Mouse (Mus musculus): ENCODE data around the gene Taok1. TPM values are rescaled to one million over a fixed set of nuclear protein-coding genes. Genes with fewer than 3 reads are reported as not detected.
"Not testable (repeated sequence)": the region's sequence is repeated elsewhere in the genome, so short reads cannot be mapped to it uniquely, and the experiment has no call there.

Gene Taok1
- polyA plus RNA-seq, 1 experiment = 9.2 TPM

GRCm38 (mm10) chr11:77590801-77591200, 16.8 kb downstream of the Taok1 start:
- H3K4me3 ChIP-seq (replicated peaks; ENCODE audit: extremely low read depth, low read depth, low read length) = no peak overlapping the region
- WGBS = 97% methylated on average over 2 of the region's 2 CpGs
- TF ChIP-seq CTCF (IDR thresholded peaks at IDR 0.05; ENCODE audit: insufficient read depth, low read length) = no peak
- no peak for TF ChIP-seq POLR2A (IDR thresholded peaks at IDR 0.05; ENCODE audit: borderline replicate concordance, extremely low read depth, low read depth, low read length)
- no peaks in the 10 kb centered on the region; the same call in none of the 2 replicates for H3K4me1 ChIP-seq (ENCODE audit: control insufficient read depth, insufficient read depth, low read length)
- DNase-seq = no peak

- TF ChIP-seq CTCF (IDR thresholded peaks at IDR 0.05; ENCODE audit: insufficient read depth, low read length) (no peak), POLR2A (IDR thresholded peaks at IDR 0.05; ENCODE audit: borderline replicate concordance, extremely low read depth, low read depth, low read length) (no peak)
- Histone ChIP-seq H3K4me3 (replicated peaks; ENCODE audit: extremely low read depth, low read depth, low read length) (no peak overlapping the region), H3K4me1 (ENCODE audit: control insufficient read depth, insufficient read depth, low read length) (no peaks in the 10 kb centered on the region; the same call in none of the 2 replicates)
- no peak for DNase-seq
- 87% methylated on average over 3 of the region's 3 CpGs for whole genome bisulfite sequencing
Measured at GRCm38 (mm10) chr11:77585201-77585600, 22.4 kb downstream of the Taok1 start.

DNA sequence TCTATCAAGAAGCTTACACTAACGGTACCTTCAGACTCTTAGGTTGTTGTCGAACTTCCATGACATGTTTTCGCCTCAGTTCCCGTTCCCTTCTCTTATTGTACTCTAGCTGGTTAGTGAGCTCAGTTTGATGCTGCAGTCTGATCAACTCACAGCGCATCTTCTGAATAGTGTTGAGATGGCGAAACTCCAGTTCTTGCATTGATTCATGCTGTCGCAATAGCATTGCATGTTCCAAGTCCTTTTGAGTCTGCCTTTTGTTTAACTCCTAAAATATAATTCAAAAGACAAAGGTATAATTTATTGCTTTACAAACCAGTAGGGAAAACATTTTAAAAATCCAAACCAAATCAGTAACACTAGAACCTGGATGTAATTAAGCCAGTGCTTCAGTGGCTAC, 62.4 kb downstream of the Taok1 start:
- TF ChIP-seq CTCF (IDR thresholded peaks at IDR 0.05; ENCODE audit: insufficient read depth, low read length) (no peak), POLR2A (IDR thresholded peaks at IDR 0.05; ENCODE audit: borderline replicate concordance, extremely low read depth, low read depth, low read length) (no peak)
- H3K4me1 ChIP-seq (ENCODE audit: control insufficient read depth, insufficient read depth, low read length) = no peaks in the 10 kb centered on the region
- WGBS = 90% methylated on average over 7 of the region's 7 CpGs
- no peak for DNase-seq
- no peak overlapping the region for H3K4me3 ChIP-seq (replicated peaks; ENCODE audit: extremely low read depth, low read depth, low read length)

DNA sequence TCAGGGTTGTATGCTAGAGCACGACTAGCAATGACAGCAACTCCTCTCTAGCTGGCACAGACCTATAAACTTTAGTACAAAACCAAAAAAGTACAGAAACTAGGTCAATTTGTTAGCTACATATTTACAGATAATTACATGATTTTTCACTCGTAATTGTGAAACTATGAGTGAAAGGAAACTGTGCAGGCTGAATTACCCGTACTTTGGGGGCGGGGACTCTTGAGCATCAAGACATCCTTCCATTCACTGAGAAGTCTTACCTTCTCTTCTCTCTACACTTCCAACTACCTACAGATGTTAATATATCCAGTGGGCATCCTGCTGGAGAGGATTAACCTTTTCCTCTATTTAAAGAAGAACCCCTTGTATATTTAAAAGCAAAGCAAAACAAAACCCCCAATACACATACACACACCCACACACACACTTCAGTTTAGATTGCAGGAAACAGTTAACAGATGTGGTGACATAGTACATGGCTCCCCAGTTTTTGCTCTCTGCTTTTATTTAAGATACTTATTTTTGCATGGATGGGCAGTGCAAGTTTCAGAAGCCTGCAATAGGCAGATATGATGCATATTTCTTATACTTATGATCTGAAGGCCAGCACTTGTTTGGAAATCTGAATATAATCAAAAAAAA, 75.3 kb downstream of the Taok1 start:
- TF ChIP-seq CTCF (IDR thresholded peaks at IDR 0.05; ENCODE audit: insufficient read depth, low read length) (no peak), POLR2A (IDR thresholded peaks at IDR 0.05; ENCODE audit: borderline replicate concordance, extremely low read depth, low read depth, low read length) (no peak)
- no peaks in the 10 kb centered on the region for H3K4me1 ChIP-seq (ENCODE audit: control insufficient read depth, insufficient read depth, low read length)
- H3K4me3 ChIP-seq (replicated peaks; ENCODE audit: extremely low read depth, low read depth, low read length) = no peak overlapping the region
- no peak for DNase-seq
- WGBS = 68% methylated on average over 4 of the region's 4 CpGs

GRCm38 (mm10) chr11:77530862-77531261, 76.8 kb downstream of the Taok1 start:
- DNase-seq = no peak
- TF ChIP-seq CTCF (IDR thresholded peaks at IDR 0.05; ENCODE audit: insufficient read depth, low read length) (no peak), POLR2A (IDR thresholded peaks at IDR 0.05; ENCODE audit: borderline replicate concordance, extremely low read depth, low read depth, low read length) (no peak)
- Histone ChIP-seq H3K4me1 (ENCODE audit: control insufficient read depth, insufficient read depth, low read length) (no peaks in the 10 kb centered on the region), H3K4me3 (replicated peaks; ENCODE audit: extremely low read depth, low read depth, low read length) (no peak overlapping the region)
- WGBS = 85% methylated on average over 2 of the region's 2 CpGs

- DNase-seq = no peak
- TF ChIP-seq CTCF (IDR thresholded peaks at IDR 0.05; ENCODE audit: insufficient read depth, low read length) = no peak
- 77% methylated on average over 3 of the region's 3 CpGs for WGBS
- no peaks in the 10 kb centered on the region for H3K4me1 ChIP-seq (ENCODE audit: control insufficient read depth, insufficient read depth, low read length)
- H3K4me3 ChIP-seq (replicated peaks; ENCODE audit: extremely low read depth, low read depth, low read length) = no peak overlapping the region
Measured at GRCm38 (mm10) chr11:77529644-77530043, 78.0 kb downstream of the Taok1 start.

GRCm38 (mm10) chr11:77528420-77528819, 79.2 kb downstream of the Taok1 start:
- WGBS = 87% methylated on average over 3 of the region's 3 CpGs
- not testable (repeated sequence) for H3K4me1 ChIP-seq (ENCODE audit: control insufficient read depth, insufficient read depth, low read length); DNase-seq; H3K4me3 ChIP-seq (replicated peaks; ENCODE audit: extremely low read depth, low read depth, low read length)

DNA sequence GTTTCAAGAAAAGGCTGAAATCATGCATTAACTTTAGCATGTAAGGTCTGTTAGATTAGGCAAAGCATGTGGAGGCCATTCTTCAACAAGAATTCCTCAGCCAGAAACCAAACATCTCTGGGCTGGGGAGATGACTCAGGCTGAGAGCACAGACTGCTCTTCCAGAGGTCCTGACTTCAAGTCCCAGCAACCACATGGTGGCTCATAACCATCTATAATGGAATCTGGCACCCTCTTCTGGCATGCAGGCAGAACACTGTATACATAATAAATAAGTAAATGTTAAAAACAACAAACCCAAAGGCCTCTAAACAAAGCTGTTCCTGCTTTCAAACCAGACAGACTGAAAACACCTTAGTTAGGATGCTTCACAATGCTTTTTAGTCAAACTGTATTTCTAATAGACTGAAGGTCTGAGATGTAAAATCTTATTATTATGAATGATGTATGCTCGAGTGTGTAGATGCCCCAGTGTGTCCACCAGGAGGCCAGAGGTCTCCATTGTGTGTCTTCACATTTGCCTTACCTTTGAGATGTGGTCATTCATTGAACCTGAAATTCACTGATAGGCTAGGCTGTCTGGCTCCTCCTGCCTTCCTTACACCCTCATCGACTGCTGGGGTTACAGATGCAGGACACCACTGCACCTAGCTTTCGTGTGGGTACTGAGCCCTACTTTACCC, 81.7 kb downstream of the Taok1 start:
- Histone ChIP-seq H3K4me1 (ENCODE audit: control insufficient read depth, insufficient read depth, low read length) (no peaks in the 10 kb centered on the region), H3K4me3 (replicated peaks; ENCODE audit: extremely low read depth, low read depth, low read length) (no peak overlapping the region)
- no peak for DNase-seq
- 74% methylated on average over 3 of the region's 3 CpGs for WGBS
- TF ChIP-seq CTCF (IDR thresholded peaks at IDR 0.05; ENCODE audit: insufficient read depth, low read length) (no peak), POLR2A (IDR thresholded peaks at IDR 0.05; ENCODE audit: borderline replicate concordance, extremely low read depth, low read depth, low read length) (no peak)

DNA sequence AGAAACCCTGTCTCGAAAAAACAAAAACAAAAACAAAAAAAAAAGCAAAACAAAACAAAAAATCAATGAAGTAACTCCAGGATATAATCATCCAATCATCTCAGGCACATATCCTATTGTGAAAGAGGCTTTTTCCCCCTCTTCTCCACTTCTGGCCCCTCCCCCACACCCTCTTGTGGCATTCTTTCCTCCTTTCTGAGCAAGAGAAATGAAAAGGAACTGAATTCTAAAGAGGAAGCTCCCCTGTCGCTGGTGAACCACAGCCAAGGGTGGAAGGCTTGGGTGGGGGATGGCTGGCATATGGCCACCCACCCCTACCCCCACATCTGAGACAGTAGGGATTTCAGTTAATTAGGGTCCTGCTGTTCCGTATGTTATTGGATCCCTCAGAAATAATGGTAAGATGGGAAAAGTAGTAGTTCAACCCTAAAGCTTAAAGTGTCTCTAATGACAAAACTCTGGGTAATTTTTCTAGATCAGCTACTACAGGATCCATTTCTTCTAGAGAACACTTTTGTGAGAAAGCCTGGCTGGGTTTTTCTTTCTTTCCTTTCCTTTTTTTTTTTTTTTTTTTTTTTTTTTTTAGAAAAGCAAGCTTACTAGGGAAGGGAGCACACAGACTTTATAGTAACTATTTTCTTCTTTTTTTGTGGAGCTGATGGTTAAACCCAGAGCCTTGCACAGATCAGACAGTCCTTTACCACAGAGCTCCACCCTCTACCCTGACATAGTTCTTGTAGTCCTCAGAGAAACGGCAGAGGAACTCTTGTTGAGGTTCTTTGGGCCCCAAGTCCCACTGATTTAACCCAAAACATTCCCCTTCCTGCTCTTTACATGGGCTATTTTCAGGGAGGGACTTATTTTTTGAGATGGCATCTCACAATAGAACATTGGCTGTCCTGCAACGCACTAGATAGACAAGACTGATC, 86.8 kb downstream of the Taok1 start:
- WGBS = 49% methylated on average over 5 of the region's 5 CpGs
- Histone ChIP-seq H3K4me1 (ENCODE audit: control insufficient read depth, insufficient read depth, low read length) (peaks cover 6% of the 10 kb centered on the region; the same call in 1 of the 2 replicates), H3K4me3 (replicated peaks; ENCODE audit: extremely low read depth, low read depth, low read length) (no peak overlapping the region)
- no peak for DNase-seq
- TF ChIP-seq POLR2A (IDR thresholded peaks at IDR 0.05; ENCODE audit: borderline replicate concordance, extremely low read depth, low read depth, low read length) (no peak), CTCF (IDR thresholded peaks at IDR 0.05; ENCODE audit: insufficient read depth, low read length) (no peak)
